Mouse (Mus musculus) right cerebral cortex, postnatal 4 days (tissue): Measurements from ENCODE around the gene Cdhr1.

Experiments used
- DNase-seq: peaks from one replicate; pipeline ENCODE4 v3.0.0-alpha.2; 2022

Gene Cdhr1

GRCm38 (mm10) chr14:37067629-37068028 lies 30.5 kb downstream of the Cdhr1 start, which contains the start of gene Lrit2:
Gene Lrit2 (plus strand): TSS chr14:37067929.
- no peak for DNase-seq

GRCm38 (mm10) chr14:37066636-37067035 lies 31.5 kb downstream of the Cdhr1 start:
- no peak for DNase-seq

- DNase-seq = no peak
These were observed 33.3 kb downstream of the Cdhr1 start for GRCm38 (mm10) chr14:37064849-37065248.

GRCm38 (mm10) chr14:37048914-37049410 lies 49.2 kb downstream of the Cdhr1 start, which contains the start of gene Rgr:
Gene Rgr (minus strand): TSS chr14:37048964.
- DNase-seq = no peak

GRCm38 (mm10) chr14:37034432-37034831 lies 63.7 kb downstream of the Cdhr1 start:
- DNase-seq = no peak

GRCm38 (mm10) chr14:37033241-37033640 lies 64.9 kb downstream of the Cdhr1 start:
- DNase-seq = peak; percentile 80

GRCm38 (mm10) chr14:37032481-37033104 lies 65.6 kb downstream of the Cdhr1 start:
- DNase-seq = peak; percentile 6

GRCm38 (mm10) chr14:37028555-37028954 lies 69.6 kb downstream of the Cdhr1 start:
- peak; percentile 6 for DNase-seq

GRCm38 (mm10) chr14:37027951-37028350 lies 70.2 kb downstream of the Cdhr1 start:
- DNase-seq = no peak
